In genomic region chr2:165954872-165955271, GRCm38 (mm10) we compare ENCODE assay signal across 9 mouse cellular contexts. TPM values are rescaled to one million over a fixed set of nuclear protein-coding genes. Genes with fewer than 3 reads are reported as not detected.
DNase-seq lines count a peak whose midpoint lies in the region; ATAC-seq lines count a peak whose summit lies in the region.
"Had no signal": no experiment of that assay in that cellular context is flagged by ENCODE, and none has a peak within 500 bp of the region (broad histone marks: within the 10 kb centered on the region; RNA-seq: fewer than 3 reads in every experiment).

No protein-coding gene starts in this region.

- H3K27ac ChIP-seq in forebrain, embryonic 12.5 days = no peak overlapping the region

- H3K9ac ChIP-seq in forebrain, embryonic 12.5 days = no peak overlapping the region

- peak; percentile 75 for DNase-seq in 416B (ENCODE audit: low read depth)
- DNase-seq in CD8-positive naive resting alpha-beta T cell, adult 2 months (ENCODE audit: low read depth in 2 of 2, low spot score in 2 of 2) = peak; percentile 65 to 71
- peak; percentile 98 for DNase-seq in heart, adult 11 months
- DNase-seq in kidney, adult 8-10 months = peak; percentile 65 to 73
- peak; percentile 80 for DNase-seq in lung, postnatal 25 days (ENCODE audit: low spot score)
- peak; percentile 75 to 86 for DNase-seq in thymus, adult 18-20 months
- no peak for DNase-seq in layer of hippocampus, adult 9-10 months (ENCODE audit: low spot score)

- H3K4me2 ChIP-seq in forebrain, embryonic 12.5 days = no peak overlapping the region

- 92% methylated on average over 20 of the region's 20 CpGs for WGBS in forebrain, embryonic 12.5 days

- no peaks in the 10 kb centered on the region for H3K9me3 ChIP-seq in forebrain, embryonic 12.5 days

- no peaks in the 10 kb centered on the region for H3K36me3 ChIP-seq in forebrain, embryonic 12.5 days (replicated peaks)

- no peak for ATAC-seq in forebrain, embryonic 12.5 days (ENCODE audit: low FRiP score)

- H3K4me1 ChIP-seq in forebrain, embryonic 12.5 days = peaks cover 9% of the 10 kb centered on the region; the same call in 1 of the 2 replicates

- H3K4me3 ChIP-seq in forebrain, embryonic 12.5 days (replicated peaks) = no peak overlapping the region
- H3K4me3 ChIP-seq: myocyte had no signal

- H3K27me3 ChIP-seq in forebrain, embryonic 12.5 days = peaks cover 2% of the 10 kb centered on the region; the same call in 1 of the 2 replicates

RNA-seq across cellular contexts. Expression of gene Ncoa3, which starts 37.6 kb away (rescaled TPM):
- polyA plus RNA-seq in forebrain, embryonic 12.5 days (2016; fragmentation: Nextera tagmentation; extraction: Ambion mirVana) = 12.9 and 13.2 TPM in 2 replicates

RNA-seq across cellular contexts. Expression of gene Zmynd8, which starts 56.1 kb away (rescaled TPM):
- 67.6 and 71.5 TPM in 2 replicates for polyA plus RNA-seq in forebrain, embryonic 12.5 days (2016; fragmentation: Nextera tagmentation; extraction: Ambion mirVana)
